Mouse (Mus musculus): ENCODE data around the gene Klf1. TPM values are rescaled to one million over a fixed set of nuclear protein-coding genes. Genes with fewer than 3 reads are reported as not detected.
A peak's percentile ranks its signal among the peaks of the same experiment; 100 is the strongest.

Klf1 gene
- 469 and 494 TPM in 2 replicates for polyA plus RNA-seq (2015; fragmentation: Nextera tagmentation; extraction: Ambion mirVana)

DNA sequence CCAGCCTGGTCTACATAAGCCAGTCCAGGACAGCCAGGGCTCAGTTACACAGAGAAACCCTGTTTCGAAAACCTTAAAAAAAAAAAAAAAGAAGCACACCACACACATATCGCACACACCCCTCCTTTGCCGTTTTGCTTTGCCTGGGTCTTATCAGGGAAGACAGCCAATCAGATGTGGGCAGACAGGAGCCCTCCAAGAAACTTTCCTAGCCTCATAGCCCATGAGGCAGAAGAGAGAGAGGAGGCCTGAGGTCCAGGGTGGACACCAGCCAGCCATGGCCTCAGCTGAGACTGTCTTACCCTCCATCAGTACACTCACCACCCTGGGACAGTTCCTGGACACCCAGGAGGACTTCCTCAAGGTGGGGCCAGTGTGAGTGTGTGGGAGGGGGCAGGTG lies at the start of gene Klf1:
Klf1 (plus strand) TSS at position 177 of the 400 bp plus-strand sequence.
- no peaks in the 10 kb centered on the region for H3K27me3 ChIP-seq
- H3K9ac ChIP-seq: peak within 1 kb of the TSS; percentile 100
- peak; percentile 77 for ATAC-seq (ENCODE audit: low read depth)
- H3K4me1 ChIP-seq (replicated peaks): peaks cover 62% of the 10 kb centered on the region
- H3K4me3 ChIP-seq (replicated peaks): peak within 1 kb of the TSS; percentile 99
- H3K27ac ChIP-seq: peak within 1 kb of the TSS; percentile 99
- peaks cover 40% of the 10 kb centered on the region for H3K36me3 ChIP-seq
- peak within 1 kb of the TSS; percentile 98 for H3K4me2 ChIP-seq
- H3K9me3 ChIP-seq (replicated peaks): no peaks in the 10 kb centered on the region
- peak; percentile 82 for DNase-seq
- 8% methylated on average over 3 of the region's 3 CpGs for WGBS (ENCODE audit: insufficient replicate concordance)

DNA sequence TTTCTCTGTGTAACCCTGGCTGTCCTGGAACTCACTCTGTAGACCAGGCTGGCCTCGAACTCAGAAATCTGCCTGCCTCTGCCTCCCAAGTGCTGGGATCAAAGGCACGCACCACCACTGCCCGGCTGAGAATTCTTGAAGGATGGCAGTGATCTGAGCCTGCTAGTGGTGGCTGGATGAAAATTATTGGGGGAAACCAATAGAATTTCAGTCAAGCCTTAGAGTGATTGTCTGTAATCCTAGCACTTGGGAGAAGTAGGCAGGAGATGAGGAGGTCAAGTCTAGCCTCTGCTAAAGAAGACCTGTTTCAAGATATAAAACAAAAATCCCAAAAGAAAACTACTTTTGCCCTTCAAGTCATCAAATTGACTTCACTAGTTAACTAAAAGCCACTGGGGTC lies 45.3 kb upstream of the Klf1 start:
- H3K36me3 ChIP-seq: peaks cover 33% of the 10 kb centered on the region
- peaks cover 27% of the 10 kb centered on the region for H3K4me1 ChIP-seq (replicated peaks)
- H3K9me3 ChIP-seq (replicated peaks): no peaks in the 10 kb centered on the region
- H3K4me2 ChIP-seq: no peak overlapping the region; the same call in 1 of the 2 replicates
- DNase-seq (no peak), ATAC-seq (ENCODE audit: low read depth) (peak; percentile 4; the same call in 1 of the 2 replicates)
- H3K27ac ChIP-seq: no peak overlapping the region
- no peak overlapping the region for H3K9ac ChIP-seq
- H3K4me3 ChIP-seq (replicated peaks): peak overlapping the region; percentile 79
- H3K27me3 ChIP-seq: no peaks in the 10 kb centered on the region
- 89% methylated on average over 3 of the region's 3 CpGs for WGBS (ENCODE audit: insufficient replicate concordance)

DNA sequence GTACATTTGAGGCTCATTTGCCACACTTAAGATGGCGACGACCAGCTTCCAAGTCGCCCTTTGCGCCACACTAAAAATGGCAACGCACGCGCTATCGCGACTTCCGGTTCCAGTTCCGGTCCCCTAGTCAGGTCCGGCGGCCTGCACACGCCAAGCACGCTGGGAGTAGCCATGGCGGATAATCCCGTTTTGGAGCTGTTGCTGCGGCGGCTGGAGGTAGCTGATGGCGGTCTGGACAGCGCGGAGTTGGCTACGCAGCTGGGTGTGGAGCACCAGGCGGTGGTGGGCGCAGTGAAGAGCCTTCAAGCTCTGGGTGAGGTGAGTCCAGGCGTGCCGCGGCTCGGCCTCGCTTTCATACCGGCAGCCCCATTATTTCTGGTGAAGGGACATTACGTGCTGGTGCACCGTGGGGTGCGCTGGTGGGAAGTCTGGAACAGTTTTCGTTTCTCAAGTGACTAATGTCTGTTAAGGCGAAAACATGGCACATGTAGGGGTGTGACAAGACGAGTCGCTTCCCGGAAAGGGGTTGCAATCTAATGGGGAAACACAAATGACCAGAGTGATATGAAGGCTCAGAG lies 44.8 kb upstream of the Klf1 start, which contains the start of gene Farsa:
Farsa (plus strand) TSS at position 126 of the 578 bp plus-strand sequence.
- WGBS (ENCODE audit: insufficient replicate concordance): under 1% methylated on average over 39 of the region's 39 CpGs
- H3K9ac ChIP-seq: peak within 1 kb of the TSS; percentile 88
- DNase-seq (peak; percentile 89), ATAC-seq (ENCODE audit: low read depth) (peak; percentile 89)
- H3K9me3 ChIP-seq (replicated peaks): no peaks in the 10 kb centered on the region
- H3K4me3 ChIP-seq (replicated peaks): peak within 1 kb of the TSS; percentile 79
- H3K4me1 ChIP-seq (replicated peaks): peaks cover 30% of the 10 kb centered on the region
- no peaks in the 10 kb centered on the region for H3K27me3 ChIP-seq
- peak within 1 kb of the TSS; percentile 83 for H3K27ac ChIP-seq
- peak within 1 kb of the TSS; percentile 86 for H3K4me2 ChIP-seq
- H3K36me3 ChIP-seq: peaks cover 38% of the 10 kb centered on the region

DNA sequence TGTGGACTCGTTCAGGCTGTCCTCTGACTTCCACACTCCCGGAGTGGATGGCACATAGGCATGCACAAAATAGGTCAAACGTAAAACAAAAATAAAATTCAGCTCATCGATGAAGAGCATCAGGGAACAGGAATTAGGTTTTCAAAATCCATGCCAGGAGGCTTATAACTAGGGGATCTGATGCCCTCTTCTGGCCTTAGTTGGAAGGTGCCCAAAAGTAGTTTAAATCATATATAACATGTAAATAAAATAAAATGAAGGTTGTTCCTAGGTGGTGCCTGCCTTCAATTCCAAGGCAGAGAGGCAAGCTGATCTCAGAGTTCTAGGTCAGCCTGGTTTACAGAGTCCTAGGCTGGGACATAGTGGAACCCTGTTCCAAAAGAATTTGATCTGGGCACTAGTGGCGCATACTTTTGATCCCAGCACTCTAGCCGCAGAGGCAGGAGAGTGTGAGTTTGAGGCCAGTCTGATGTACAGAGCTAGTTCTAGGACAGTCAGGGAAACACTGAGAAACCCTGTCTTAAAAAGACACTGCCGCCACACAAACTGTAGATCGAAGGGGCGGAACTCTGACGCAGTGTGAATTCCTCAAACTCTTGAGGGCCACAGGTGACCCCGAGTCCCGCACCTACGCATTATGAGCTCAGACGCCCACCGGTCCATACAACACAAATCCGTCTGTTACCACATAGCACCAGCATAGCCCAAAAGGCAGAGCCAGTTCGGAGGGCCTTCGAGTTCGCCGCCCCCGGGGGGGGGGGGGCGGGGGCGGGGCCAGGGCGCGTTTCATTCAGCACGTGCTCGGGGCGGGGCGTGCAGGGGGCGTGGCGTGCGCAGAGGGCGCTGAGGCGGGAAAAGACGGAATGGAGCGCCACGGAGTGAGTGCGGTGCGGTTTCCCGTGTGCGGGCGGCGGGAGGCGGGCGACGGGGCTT lies 30.1 kb upstream of the Klf1 start, which contains the start of gene Syce2:
Syce2 (plus strand) TSS at position 736 of the 933 bp plus-strand sequence.
- ATAC-seq (ENCODE audit: low read depth) (peak; percentile 72), DNase-seq (peak; percentile 82)
- Histone ChIP-seq H3K9me3 (replicated peaks) (no peaks in the 10 kb centered on the region), H3K27me3 (no peaks in the 10 kb centered on the region), H3K27ac (peak within 1 kb of the TSS; percentile 86), H3K4me2 (peak within 1 kb of the TSS; percentile 100), H3K36me3 (peaks cover 40% of the 10 kb centered on the region), H3K4me1 (replicated peaks) (peaks cover 48% of the 10 kb centered on the region), H3K4me3 (replicated peaks) (peak within 1 kb of the TSS; percentile 70), H3K9ac (peak within 1 kb of the TSS; percentile 82)
- WGBS (ENCODE audit: insufficient replicate concordance): 8% methylated on average over 44 of the region's 46 CpGs

DNA sequence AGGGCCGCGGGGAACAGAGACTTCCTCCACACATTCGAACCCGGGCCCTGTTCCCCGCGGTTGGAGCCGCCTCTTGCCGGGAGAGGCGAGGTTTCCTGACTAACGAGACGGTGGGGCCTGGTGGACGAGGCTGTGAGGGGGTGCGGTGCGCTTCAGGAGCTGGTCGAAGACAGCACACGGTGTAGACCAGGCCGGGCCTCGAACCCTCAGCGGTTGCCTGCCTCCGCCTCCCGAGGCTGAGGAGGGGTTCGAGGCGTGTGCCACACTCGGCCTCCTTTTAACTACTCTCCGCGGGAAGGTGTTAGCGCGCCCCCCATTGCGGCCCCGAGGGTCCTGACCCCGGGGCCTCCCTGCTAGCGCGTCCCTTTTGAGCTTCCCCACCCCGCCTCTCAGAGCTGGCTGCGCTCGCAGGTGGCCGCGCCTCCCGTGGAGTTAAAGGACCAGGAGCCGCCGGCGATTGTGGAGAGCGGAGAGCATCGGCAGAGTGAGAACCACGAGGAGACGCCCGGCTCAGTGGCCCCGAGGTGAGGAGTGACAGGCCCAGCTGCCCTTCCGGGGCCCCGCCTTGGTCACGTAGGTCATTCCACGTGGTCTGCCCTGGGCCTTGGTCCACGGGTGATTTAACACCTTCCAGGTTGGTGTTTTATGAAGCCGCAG lies 29.3 kb upstream of the Klf1 start:
- ATAC-seq (ENCODE audit: low read depth): peak; percentile 56
- Histone ChIP-seq H3K36me3 (peaks cover 34% of the 10 kb centered on the region), H3K4me1 (replicated peaks) (peaks cover 56% of the 10 kb centered on the region), H3K4me2 (peak overlapping the region; percentile 100), H3K4me3 (replicated peaks) (peak overlapping the region; percentile 70), H3K27me3 (no peaks in the 10 kb centered on the region), H3K9me3 (replicated peaks) (no peaks in the 10 kb centered on the region), H3K9ac (peak overlapping the region; percentile 82), H3K27ac (peak overlapping the region; percentile 86)
- WGBS (ENCODE audit: insufficient replicate concordance): 3% methylated on average over 54 of the region's 54 CpGs
- DNase-seq: peak; percentile 49

DNA sequence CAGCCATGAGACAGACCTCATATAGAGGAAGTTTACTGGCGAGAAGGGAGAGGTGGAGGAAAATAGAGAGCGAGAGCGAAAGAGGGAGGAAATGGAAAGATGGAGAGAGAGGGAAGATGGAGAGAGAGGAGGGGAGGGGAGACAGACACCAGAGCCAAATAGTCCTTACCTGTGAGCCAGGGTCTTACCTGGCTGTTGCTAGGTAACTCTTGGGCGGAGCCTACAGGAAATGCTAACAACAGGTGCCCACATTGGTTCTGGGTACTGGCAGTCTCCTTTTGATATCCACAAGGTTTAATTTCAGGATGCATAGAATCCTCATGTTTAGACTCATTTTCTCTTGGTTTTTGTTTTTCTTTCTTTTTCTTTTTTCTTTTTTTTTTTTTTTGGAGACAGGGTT lies 28.7 kb upstream of the Klf1 start:
- no peaks in the 10 kb centered on the region for H3K27me3 ChIP-seq
- DNase-seq: no peak
- H3K4me3 ChIP-seq (replicated peaks): peak overlapping the region; percentile 70
- no peaks in the 10 kb centered on the region for H3K9me3 ChIP-seq (replicated peaks)
- peaks cover 61% of the 10 kb centered on the region for H3K4me1 ChIP-seq (replicated peaks)
- 80% methylated on average over 4 of the region's 4 CpGs for WGBS (ENCODE audit: insufficient replicate concordance)
- peak overlapping the region; percentile 86 for H3K27ac ChIP-seq
- H3K4me2 ChIP-seq: peak overlapping the region; percentile 100
- ATAC-seq (ENCODE audit: low read depth): no peak
- peak overlapping the region; percentile 82 for H3K9ac ChIP-seq
- H3K36me3 ChIP-seq: peaks cover 28% of the 10 kb centered on the region

DNA sequence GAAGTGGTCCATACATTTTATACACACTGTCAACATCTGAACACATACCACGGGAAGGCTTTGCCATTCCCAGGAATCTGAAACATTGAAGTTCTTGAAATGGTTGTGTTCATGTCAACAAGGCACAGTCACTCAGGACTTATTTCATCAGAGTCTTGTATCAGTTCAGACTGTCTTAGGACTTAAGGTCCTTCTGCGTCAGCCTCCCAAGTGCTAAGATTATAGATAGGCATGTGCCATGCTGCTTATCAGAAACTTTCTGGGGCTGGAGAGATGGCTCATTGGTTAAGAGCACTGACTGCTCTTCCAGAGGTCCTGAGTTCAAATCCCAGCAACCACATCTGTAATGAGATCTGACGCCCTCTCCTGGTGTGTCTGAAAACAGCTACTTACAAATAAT lies 27.4 kb upstream of the Klf1 start:
- Histone ChIP-seq H3K4me2 (peak overlapping the region; percentile 100), H3K27me3 (no peaks in the 10 kb centered on the region), H3K9ac (peak overlapping the region; percentile 37; the same call in 1 of the 2 replicates), H3K4me3 (replicated peaks) (no peak overlapping the region), H3K36me3 (peaks cover 15% of the 10 kb centered on the region), H3K9me3 (replicated peaks) (no peaks in the 10 kb centered on the region), H3K4me1 (replicated peaks) (peaks cover 71% of the 10 kb centered on the region), H3K27ac (peak overlapping the region; percentile 86)
- ATAC-seq (ENCODE audit: low read depth) (no peak), DNase-seq (no peak)
- WGBS (ENCODE audit: insufficient replicate concordance): 48% methylated on average over 3 of the region's 3 CpGs

DNA sequence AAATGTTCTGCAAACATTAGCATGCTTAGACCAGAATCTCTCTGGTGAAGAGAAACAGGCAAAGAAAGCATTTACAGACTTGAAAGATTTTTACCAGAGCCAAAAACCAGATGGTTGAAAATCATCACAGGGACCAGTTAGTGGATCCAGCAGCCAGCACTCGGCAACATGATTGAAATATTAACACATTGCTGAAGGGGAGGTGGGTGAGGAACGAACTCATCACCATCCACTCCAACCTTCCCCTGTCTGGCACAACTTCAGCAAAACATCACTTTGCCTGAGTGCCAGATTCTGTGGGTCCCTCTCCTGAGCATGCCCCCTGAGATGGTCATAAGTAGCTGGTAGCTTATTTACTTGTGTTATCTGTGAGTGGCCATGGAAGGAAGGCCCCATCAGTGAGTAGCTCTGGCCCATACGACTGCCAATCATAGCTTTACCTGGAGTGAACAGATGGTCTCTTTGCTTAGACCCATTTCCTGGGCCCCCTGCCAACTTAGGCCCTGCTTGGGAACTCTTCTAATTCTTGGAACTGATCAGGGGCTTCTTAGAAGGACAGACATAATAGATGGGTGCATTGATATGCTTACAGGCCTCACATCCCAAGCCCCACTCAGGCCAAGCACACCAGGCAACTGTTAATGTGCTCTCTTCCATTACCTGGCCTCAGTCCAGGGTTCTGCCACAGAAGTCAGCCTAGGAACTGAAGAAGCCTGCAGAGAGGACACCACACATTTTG lies 24.3 kb upstream of the Klf1 start:
- H3K27ac ChIP-seq: peak overlapping the region; percentile 45
- H3K9ac ChIP-seq: no peak overlapping the region
- no peak overlapping the region for H3K4me2 ChIP-seq
- H3K27me3 ChIP-seq: no peaks in the 10 kb centered on the region
- peaks cover 58% of the 10 kb centered on the region for H3K4me1 ChIP-seq (replicated peaks)
- DNase-seq: no peak
- no peaks in the 10 kb centered on the region for H3K9me3 ChIP-seq (replicated peaks)
- WGBS (ENCODE audit: insufficient replicate concordance): 63% methylated on average over 3 of the region's 3 CpGs
- ATAC-seq (ENCODE audit: low read depth): 0 out of 2 replicates have a peak, but pooled peaks have one; percentile 12
- H3K4me3 ChIP-seq (replicated peaks): no peak overlapping the region
- peaks cover 7% of the 10 kb centered on the region; the same call in 1 of the 2 replicates for H3K36me3 ChIP-seq

DNA sequence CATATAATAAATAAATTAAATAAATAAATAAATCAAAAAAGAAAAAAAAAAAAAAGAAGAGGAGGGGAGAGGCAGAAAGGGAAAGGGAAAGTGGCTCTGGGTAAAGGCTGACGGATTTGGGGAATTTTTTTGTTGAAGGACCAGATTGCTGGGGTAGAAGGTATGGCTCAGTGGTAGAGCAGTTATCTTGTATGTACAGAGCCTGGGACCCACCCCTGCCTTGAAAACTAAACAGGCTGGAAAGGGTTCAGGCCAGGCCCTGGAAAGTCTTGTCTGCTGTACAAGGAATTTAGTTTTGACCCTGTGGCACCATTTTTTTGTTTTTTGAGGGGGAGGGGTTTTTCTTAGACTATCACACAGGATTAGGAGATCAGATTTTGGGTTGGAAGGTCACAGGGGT lies 22.8 kb upstream of the Klf1 start:
- 44% methylated on average over 1 of the region's 1 CpGs for WGBS (ENCODE audit: insufficient replicate concordance)
- DNase-seq (no peak), ATAC-seq (ENCODE audit: low read depth) (peak; percentile 76)
- Histone ChIP-seq H3K4me3 (replicated peaks) (no peak overlapping the region), H3K9ac (no peak overlapping the region), H3K36me3 (peaks cover 12% of the 10 kb centered on the region), H3K27me3 (no peaks in the 10 kb centered on the region), H3K27ac (no peak overlapping the region; the same call in 1 of the 2 replicates), H3K4me1 (replicated peaks) (peaks cover 44% of the 10 kb centered on the region), H3K4me2 (no peak overlapping the region), H3K9me3 (replicated peaks) (no peaks in the 10 kb centered on the region)

DNA sequence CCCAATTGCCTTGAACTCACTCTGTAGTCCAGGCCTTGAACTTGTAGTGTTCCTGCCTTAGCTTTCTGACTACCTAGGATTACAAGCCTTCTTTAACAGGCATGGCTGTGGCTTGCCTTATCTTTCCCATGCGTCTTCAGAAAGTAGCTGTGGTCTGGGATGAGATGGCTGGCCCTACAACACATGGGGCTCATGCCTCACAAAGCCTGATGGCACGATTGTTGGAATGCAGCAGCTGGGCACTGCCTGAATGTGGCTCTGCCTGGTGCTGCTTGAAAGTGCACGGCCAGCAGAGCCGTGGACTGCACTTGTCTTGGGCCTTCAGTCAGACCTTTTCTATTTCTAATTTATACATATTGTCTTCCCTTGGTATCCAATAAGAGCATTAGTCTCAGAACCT lies 17.0 kb upstream of the Klf1 start:
- Histone ChIP-seq H3K4me3 (replicated peaks) (no peak overlapping the region), H3K9ac (no peak overlapping the region), H3K27me3 (no peaks in the 10 kb centered on the region), H3K4me2 (no peak overlapping the region), H3K36me3 (peaks cover 64% of the 10 kb centered on the region), H3K4me1 (replicated peaks) (peaks cover 16% of the 10 kb centered on the region), H3K27ac (peak overlapping the region; percentile 39; the same call in 1 of the 2 replicates), H3K9me3 (replicated peaks) (no peaks in the 10 kb centered on the region)
- peak; percentile 43; the same call in 1 of the 2 replicates for ATAC-seq (ENCODE audit: low read depth)
- WGBS (ENCODE audit: insufficient replicate concordance): 56% methylated on average over 4 of the region's 4 CpGs
- DNase-seq: no peak

All from liver, embryonic 13.5 days (tissue).